Mouse (Mus musculus) lung, postnatal 14 days (tissue): ENCODE results near the gene I830077J02Rik.
"Not testable (repeated sequence)": the region's sequence is repeated elsewhere in the genome, so short reads cannot be mapped to it uniquely, and the experiment has no call there.

Source experiments
- DNase-seq: peaks from one replicate; pipeline ENCODE4 v3.0.0; 2021

I830077J02Rik gene

DNA sequence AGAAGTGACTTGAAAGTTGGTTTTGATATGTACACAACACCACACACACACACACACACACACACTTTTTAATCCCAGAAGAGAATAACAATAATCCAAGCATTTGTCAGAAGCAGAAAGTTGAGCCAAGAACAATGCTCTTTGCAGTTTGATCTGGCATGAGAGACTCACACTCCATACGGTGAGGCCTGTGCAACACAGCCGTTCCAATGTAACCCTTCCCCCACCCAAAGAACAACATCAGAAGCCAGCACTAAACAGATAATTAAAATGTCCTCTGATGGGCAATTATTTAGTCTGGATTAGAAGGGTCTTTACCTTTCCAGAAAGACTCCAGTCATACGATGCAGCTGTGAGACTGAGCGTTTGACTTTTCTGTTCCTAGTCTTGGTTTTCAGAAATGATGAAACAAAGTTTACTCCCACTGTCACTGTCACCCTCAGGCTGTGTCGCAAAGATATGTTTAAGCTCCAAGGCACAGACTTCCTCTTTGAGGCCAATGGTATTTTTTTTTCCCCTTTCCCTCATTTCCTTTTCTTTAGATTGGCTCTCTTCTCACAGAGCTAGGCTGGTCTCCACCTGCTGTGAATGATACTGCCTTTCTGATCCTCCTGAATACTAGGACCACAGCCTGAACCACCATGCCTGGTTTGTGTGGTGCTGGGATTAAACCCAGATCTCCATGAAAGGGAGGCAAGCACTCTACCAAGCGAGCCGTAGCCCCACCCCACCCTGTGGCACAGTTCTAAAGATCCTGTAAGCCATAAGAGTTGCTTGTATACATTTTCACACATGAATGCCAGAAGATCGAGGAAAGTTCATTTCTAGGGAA lies at the start of gene I830077J02Rik:
I830077J02Rik (minus strand) TSS at position 425 of the 832 bp plus-strand sequence.
- no peak for DNase-seq

- no peak for DNase-seq
Observed at GRCm38 (mm10) chr3:105974174-105974573, 41.7 kb upstream of the I830077J02Rik start.

GRCm38 (mm10) chr3:105973411-105973810 lies 40.9 kb upstream of the I830077J02Rik start, which contains the start of gene Ovgp1:
Gene Ovgp1, plus strand, starts transcription at chr3:105973711.
- no peak for DNase-seq

DNA sequence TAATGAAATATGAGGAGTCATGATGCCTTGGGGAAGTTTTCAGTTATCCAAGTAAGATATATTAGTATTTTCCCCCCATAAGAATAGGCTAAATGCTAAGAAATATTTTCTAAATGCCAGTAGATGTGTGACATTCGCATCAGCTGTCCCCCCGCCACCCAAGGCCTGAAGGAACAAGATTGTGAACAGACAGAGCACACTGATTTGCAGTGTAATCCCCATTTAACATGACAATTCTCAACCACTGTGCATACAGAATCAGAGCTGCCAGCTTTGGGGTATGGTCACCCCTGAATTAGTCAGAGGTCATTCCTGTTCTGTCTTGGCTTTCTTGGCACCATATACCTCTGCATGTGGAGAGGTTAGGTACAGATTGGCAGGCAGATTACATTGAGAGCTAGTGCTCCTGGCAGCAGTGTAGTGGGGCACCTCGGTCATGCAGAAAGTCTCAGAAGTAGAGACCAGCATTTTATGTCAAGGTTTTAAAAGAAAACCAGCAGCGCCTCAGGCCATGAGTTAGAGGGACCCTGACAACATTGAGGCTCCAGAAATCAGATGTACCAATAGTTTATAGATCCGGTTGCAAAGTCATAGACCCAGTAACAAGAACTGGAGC lies 39.5 kb upstream of the I830077J02Rik start:
- no peak for DNase-seq

GRCm38 (mm10) chr3:105960700-105961099 lies 28.2 kb upstream of the I830077J02Rik start:
- DNase-seq = no peak

DNA sequence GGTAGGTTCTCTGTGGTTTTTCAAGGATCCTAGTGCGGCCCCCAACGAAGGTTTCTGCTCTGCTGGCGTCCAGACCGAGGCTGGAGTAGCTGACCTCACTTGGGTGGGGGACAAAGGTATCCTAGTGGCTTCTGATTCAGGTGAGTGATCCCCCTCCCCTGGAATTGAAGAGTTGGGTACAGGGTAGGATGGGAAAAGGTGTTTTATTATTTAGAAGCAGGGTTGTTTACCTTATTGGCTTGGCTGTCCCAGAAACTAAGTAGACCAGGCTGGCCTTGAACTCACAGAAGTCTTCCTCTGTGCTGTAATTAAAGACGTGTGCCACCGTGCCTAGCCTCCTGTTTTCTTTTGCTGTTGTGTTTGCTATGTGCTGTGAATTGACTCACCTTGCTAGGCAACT lies 27.5 kb upstream of the I830077J02Rik start, which contains the start of gene Atp5f1:
Atp5f1 (minus strand) TSS at position 101 of the 400 bp plus-strand sequence.
- no peak for DNase-seq

GRCm38 (mm10) chr3:105959585-105959984 lies 27.1 kb upstream of the I830077J02Rik start:
- no peak for DNase-seq

- DNase-seq = peak; percentile 96
Observed at GRCm38 (mm10) chr3:105958974-105959580, 26.6 kb upstream of the I830077J02Rik start, which contains the start of gene Wdr77. Gene Wdr77, plus strand, starts transcription at chr3:105959369.

DNA sequence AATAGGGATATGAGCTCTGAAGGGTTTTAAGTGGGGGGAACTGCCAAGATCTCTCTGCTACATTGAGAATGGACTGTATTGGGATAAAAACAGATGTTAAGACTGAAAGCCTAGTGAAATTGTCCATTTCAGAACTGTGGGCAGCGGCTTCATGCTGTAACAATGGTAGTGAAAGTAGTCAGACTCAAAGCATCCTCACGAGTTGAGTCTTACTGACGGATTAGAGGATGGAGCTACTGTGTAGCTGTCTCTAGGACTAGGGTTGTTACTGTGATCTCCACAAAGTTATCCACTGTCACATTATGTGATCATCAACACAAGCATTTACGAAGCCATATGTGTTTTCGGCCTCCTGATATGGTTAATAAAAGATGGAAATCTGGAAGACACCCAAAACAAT lies 25.7 kb upstream of the I830077J02Rik start:
- DNase-seq = no peak

DNA sequence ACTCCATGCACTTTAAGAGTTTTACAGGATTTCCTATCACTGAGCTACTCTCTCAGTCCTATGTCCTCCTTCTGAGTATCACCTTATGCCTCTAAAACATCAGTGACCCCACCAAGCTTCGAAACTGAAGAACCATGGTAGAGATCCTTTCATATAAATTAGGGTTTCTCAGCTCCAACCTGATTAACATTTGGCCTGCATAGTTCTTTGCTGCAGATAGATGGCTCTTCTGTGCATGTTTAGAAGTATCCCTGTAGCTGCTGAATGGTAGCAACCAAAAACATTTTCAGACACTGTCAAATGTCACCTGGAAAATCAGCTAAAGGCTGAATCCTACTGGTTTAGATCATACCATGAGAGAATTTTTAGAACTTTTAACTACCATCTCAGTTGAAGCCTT lies 24.8 kb upstream of the I830077J02Rik start:
- no peak for DNase-seq

DNA sequence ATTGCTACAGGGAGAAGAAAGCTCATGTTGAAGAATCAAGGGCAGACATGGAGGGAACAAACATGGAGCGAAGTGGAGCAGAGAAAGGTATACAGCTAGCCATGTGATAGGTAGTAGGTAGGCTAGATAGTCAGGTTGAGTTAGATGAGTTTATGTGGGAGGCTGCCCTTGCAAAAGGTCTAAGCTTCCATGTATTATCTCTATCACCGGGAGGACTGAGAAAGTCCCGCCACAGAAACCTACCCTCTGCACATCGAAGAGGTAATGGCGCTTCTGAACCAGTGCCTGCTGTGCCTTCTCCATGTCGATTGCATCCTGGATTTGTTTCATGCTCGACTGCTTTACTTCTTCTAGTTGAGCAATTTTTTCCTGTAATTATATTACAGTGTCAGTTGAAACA lies 18.9 kb upstream of the I830077J02Rik start:
- no peak for DNase-seq

DNA sequence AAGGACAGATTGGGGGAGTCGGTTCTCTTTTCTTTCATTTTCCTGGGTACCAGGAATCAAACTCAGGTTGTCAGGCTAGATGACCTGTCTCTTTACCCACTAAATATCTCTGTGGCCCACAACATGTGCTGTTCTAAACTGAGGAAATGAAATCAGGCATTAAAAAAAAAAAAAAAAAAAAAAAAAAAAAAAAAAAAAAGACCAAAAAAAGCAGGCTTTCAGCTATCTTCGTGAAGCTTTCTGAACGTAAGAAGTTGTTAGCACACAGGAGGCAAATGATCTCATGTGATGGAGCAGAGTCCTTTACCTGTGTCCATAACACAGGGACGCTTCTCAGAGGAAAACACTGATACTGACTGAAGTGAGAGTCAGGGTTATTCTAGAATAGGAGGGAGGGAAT lies 3.6 kb upstream of the I830077J02Rik start:
- DNase-seq = no peak

DNA sequence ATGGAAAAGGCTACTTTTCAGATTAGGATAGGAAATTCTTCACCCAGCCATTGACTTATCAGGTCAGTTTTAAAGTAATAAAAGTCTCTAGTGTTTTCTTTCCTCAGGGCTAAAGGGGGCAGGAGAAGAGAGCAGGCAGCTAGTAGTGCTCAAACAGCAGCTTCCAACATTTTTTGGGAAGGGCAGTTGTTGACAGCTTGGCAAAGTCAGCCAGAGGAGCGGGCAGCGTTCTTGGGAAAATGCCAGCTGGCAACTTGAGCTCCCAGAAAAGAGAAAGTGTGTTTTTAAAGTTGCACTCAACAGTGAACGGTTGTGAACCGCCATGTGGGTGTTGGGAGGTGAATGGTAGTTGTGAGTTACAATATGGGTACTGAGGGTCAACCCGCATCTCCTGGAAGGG lies 2.6 kb upstream of the I830077J02Rik start:
- DNase-seq = peak; percentile 76

GRCm38 (mm10) chr3:105933926-105934325 lies 1.5 kb upstream of the I830077J02Rik start:
- DNase-seq = no peak

DNA sequence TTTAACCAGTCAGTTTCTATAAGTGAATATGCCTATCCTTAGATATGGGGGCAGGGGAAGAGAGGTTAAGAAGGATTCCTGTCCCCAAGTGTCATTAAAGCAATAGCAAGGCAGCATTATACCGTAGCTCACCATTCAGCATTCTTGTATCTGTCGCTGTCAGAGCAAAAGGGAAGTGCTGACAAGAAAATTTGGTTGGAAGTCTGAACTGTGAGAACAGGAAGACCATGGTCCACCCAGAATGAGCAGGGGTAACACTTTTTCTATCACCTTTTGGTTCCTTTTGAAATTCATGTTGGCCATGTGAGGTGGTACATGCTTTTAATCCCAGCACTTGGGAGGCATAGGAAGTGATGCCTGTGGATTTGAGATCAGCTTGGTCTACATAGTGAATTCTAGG lies 1.4 kb downstream of the I830077J02Rik start:
- no peak for DNase-seq

DNA sequence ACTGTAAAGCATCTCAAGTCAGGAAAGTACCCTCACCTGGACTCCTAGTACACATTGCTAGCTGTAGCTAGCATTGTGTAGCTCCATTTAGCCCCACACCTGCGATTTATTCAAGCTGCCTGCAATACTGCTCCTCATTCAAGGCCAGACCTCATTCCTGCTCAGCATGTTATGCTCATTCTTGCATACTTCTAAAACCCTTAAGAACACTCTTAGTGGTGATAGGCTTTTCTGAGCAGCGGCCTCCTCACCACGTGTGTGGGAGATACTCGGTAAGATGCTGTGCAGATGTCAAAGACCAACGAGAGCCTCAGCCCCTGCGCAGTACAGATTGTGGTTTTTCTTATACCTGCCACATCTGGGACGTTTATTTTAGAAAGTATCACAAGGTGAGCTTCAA lies 2.6 kb downstream of the I830077J02Rik start:
- no peak for DNase-seq

- DNase-seq = no peak
Observed at GRCm38 (mm10) chr3:105928781-105929180, 3.7 kb downstream of the I830077J02Rik start.

DNA sequence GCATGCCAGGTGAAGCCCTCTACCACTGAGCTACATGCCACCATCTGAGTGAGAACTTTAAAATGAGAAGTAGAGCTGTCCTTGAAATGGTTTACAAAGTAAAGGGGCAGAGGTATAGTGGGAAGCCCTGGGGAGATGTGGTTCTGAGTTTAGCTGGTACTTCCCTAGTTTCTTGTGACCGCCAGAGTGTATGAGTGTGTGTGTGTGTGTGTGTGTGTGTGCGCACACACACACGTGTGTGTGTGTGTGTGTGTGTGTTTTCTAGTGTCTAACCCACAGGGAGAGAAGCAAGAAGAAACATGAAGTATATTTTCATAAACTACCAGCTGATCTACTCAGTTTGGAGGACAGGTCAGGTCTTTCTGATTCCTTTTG lies 4.3 kb downstream of the I830077J02Rik start:
- DNase-seq = no peak

DNA sequence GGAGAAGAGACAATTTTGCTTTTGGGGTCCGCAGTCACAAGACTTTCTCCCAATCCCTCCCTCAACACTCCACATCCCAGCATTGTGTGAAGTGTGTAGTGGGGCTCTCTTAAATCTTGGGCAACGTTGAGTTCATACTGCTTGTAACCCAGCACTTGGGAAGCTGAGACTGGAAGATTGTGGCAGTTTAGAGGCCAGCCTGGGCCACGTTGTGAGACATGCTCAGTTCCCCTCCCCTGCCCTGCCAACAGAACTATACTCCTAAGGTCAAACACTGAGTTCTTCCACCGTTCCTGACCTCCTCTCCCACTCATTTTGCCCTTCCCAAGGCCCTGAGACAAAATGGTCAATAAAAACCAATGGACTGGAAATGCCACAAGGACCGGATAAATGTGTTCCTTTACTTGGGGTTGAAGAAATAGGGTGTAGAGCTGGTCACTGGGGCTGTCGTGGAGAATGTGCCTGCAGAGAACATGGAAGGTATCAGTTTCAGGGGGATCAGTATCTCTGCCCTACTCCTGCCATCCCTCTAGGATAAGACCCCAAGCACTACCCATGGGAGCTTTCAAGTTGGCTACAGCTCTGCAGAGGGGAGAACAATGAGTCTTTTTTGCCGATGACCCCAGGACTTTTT lies 4.8 kb downstream of the I830077J02Rik start:
- DNase-seq = no peak

DNA sequence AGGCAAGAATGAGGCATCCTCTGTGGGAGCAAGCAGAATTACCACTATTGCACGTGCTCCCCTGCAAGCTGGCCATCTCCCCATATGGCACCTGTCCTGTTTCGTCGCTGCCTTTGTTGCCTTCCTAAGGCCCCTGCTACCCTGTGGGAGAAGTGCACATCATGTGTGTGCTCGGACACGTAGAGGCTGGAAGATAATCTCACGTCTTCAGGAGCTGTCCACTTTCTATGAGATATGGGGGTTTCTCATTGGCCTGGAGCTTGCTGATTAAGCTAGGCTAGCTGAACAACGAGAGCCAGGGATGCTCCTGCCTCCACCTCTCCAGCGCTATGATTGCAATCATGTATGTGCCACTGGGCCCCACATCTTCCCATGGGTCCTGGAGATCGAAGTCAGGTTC lies 7.8 kb downstream of the I830077J02Rik start:
- no peak for DNase-seq

- no peak for DNase-seq
Observed at GRCm38 (mm10) chr3:105921959-105922358, 10.5 kb downstream of the I830077J02Rik start.

DNA sequence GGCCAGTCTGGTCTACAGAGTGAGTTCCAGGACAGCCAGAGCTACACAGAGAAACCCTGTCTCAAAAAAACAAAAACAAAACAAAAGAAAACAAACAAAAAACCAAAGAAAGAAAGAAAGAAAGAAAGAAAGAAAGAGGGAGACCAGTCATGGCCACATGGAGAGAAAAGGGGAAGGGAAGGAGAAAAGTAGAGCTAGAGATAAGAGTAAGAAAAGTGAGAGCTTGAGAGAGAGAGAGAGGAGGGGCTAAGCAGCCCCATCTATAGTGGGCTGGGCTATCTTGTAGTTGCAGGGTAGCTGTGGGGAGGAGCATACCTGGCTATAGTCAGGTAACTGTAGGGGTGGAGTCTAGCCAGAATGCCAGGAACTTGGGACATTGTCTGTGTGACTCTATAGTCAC lies 11.7 kb downstream of the I830077J02Rik start:
- not testable (repeated sequence) for DNase-seq

- DNase-seq = no peak
Observed at GRCm38 (mm10) chr3:105918355-105918745, 14.1 kb downstream of the I830077J02Rik start.
